Mouse (Mus musculus) megakaryocyte, embryonic 14.5 days (primary cell): Measurements from ENCODE around the gene Chrd. TPM values are rescaled to one million over a fixed set of nuclear protein-coding genes. Genes with fewer than 3 reads are reported as not detected.

ENCODE experiments used
- H3K27me3 ChIP-seq: replicated peaks from 2 replicates; pipeline ENCODE3; 2012; ENCODE audit warnings: inconsistent platforms
- H3K36me3 ChIP-seq: replicated peaks from 2 replicates; pipeline ENCODE3; 2012; ENCODE audit warnings: low read length, inconsistent platforms, mixed read lengths
- H3K4me1 ChIP-seq: 2 replicates; pipeline ENCODE4 v1.6.1; 2012; ENCODE audit warnings: inconsistent platforms
- H3K4me3 ChIP-seq: replicated peaks from 2 replicates; pipeline ENCODE3; 2012; ENCODE audit warnings: moderate library complexity, mild to moderate bottlenecking, inconsistent platforms
- H3K9me3 ChIP-seq: 2 replicates; pipeline ENCODE4 v1.6.1; 2012; ENCODE audit warnings: inconsistent platforms
- FLI1 ChIP-seq: IDR thresholded peaks from 2 replicates; pipeline ENCODE4 v1.6.1; 2012; ENCODE audit warnings: low read length, inconsistent platforms, mixed read lengths
- GATA1 ChIP-seq: IDR thresholded peaks from 3 replicates; pipeline ENCODE4 v1.6.1; 2012; ENCODE audit warnings: mixed read lengths, low read length, inconsistent platforms, borderline replicate concordance
- polyA plus RNA-seq: library from polyadenylated mRNA; stranded (reverse); fragments of >175 nt; gene quantifications from 2 replicates; pipeline ENCODE4 v1.2.3, GENCODE M21; 2012; ENCODE audit warnings: low replicate concordance; ENCODE audit not compliant: insufficient read depth

The Chrd gene
- polyA plus RNA-seq, 1 experiment, result not detected

DNA sequence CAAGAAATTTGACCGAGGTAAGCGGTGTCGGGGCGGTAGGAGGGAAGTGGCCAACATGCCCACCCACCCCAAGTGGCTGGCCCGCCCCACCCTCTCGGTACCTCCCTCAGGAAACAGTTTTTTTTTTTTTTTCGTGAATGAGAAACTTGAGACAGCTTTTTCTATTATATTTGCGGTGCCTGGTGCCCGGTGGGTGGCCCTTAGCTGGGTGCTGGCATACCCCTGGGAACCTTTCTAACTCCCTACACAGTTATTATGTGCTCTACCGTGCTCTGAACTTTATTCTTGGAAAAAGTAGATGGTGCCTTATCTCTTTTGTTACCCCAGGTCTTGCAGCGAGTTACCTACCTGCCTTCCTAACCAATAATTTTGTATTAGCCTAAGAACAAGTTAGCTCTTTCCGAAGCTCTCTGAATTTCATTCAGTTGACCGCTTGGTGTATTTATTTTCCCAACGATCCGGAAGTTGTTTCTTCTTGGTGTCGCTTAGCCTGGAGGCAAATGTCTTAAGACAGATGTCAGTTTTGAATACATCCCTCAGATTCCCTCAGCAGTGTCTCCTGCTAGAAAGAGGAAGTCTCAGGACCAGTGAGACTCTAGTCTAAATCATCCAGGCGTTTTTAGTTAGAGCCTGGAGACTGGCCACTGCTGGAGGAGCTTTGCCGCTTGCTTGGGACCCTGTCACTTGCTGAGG lies 14.8 kb upstream of the Chrd start:
- TF ChIP-seq FLI1 (no peak), GATA1 (no peak)
- Histone ChIP-seq H3K27me3 (peaks cover 25% of the 10 kb centered on the region), H3K4me3 (peak overlapping the region; percentile 94), H3K4me1 (peaks cover 37% of the 10 kb centered on the region), H3K9me3 (no peaks in the 10 kb centered on the region), H3K36me3 (peaks cover 33% of the 10 kb centered on the region)

DNA sequence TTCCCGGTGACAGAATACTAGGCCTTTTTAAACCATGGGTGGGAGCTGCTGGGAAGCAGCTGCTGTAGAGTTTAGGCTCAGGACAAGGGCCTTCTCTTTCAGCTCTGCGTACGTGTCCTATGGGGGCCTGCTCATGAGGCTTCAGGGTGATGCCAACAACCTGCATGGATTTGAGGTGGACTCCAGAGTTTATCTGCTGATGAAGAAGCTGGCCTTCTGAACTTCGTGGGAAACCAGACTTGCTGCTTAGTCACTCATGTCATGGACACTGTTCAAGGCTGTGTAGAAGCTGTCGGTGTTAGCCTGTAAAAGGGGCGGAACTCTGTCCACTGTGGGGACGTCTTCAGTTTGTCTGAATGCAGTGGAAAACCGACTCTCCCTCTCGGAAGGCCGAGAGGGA lies 11.1 kb upstream of the Chrd start:
- Histone ChIP-seq H3K27me3 (peaks cover 15% of the 10 kb centered on the region), H3K4me3 (no peak overlapping the region), H3K4me1 (peaks cover 20% of the 10 kb centered on the region), H3K9me3 (no peaks in the 10 kb centered on the region), H3K36me3 (peaks cover 35% of the 10 kb centered on the region)
- no peak for TF ChIP-seq FLI1
- no peak for TF ChIP-seq GATA1

DNA sequence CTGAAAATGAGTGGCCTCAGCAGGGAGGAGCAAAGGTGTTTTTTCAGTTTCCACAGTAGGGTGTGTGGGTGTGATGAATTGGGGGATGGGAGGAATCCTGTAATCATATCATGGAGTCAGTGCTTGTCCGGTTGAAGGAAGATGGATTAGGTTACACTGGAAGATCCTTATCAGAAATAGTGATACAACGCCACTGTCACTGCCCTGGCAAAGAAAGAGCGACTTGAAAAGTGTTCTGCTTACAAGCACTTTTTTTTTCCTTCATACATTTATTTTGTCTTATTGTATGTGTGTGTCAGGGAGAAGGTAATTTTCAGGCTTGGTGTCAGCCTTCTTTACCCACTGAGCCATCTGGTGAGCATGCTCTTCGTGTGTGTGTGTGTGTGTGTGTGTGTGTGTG lies 10.2 kb upstream of the Chrd start:
- no peak overlapping the region for H3K4me3 ChIP-seq
- H3K4me1 ChIP-seq, result peaks cover 14% of the 10 kb centered on the region
- TF ChIP-seq GATA1 (no peak), FLI1 (no peak)
- peaks cover 20% of the 10 kb centered on the region for H3K27me3 ChIP-seq
- H3K36me3 ChIP-seq, result peaks cover 35% of the 10 kb centered on the region
- H3K9me3 ChIP-seq, result no peaks in the 10 kb centered on the region

- Histone ChIP-seq H3K4me3 (no peak overlapping the region), H3K9me3 (no peaks in the 10 kb centered on the region), H3K4me1 (peaks cover 14% of the 10 kb centered on the region), H3K27me3 (peaks cover 22% of the 10 kb centered on the region), H3K36me3 (peaks cover 35% of the 10 kb centered on the region)
- TF ChIP-seq GATA1, result no peak
- no peak for TF ChIP-seq FLI1
These were observed 9.7 kb upstream of the Chrd start for GRCm38 (mm10) chr16:20723247-20723646.

GRCm38 (mm10) chr16:20724338-20724748 lies 8.6 kb upstream of the Chrd start:
- Histone ChIP-seq H3K27me3 (peaks cover 33% of the 10 kb centered on the region), H3K4me3 (no peak overlapping the region), H3K36me3 (peaks cover 35% of the 10 kb centered on the region), H3K4me1 (peaks cover 8% of the 10 kb centered on the region), H3K9me3 (no peaks in the 10 kb centered on the region)
- TF ChIP-seq FLI1 (no peak), GATA1 (no peak)

DNA sequence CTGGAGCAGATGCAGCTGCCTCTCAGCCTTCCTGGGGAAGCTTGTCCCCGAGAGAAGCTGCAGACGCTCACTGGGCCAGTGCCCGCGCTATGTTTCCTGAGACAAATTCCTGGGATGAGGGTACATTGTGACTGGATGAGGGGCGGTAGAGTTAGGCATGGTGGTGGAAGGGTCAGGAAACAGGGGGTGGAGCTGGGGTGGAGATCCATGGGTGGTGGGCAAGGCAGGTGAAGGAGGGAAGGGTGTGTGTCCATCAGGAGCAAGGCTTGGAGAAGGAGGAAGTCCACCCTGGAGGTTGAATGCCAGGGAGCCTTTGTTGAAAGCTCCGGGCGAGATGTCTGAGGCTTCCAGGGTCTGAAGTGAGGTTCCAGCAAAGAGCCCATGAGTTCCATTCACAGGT lies 7.6 kb upstream of the Chrd start:
- H3K9me3 ChIP-seq, result no peaks in the 10 kb centered on the region
- peaks cover 10% of the 10 kb centered on the region for H3K4me1 ChIP-seq
- TF ChIP-seq GATA1 (no peak), FLI1 (no peak)
- peaks cover 27% of the 10 kb centered on the region for H3K36me3 ChIP-seq
- no peak overlapping the region for H3K4me3 ChIP-seq
- peaks cover 42% of the 10 kb centered on the region for H3K27me3 ChIP-seq

DNA sequence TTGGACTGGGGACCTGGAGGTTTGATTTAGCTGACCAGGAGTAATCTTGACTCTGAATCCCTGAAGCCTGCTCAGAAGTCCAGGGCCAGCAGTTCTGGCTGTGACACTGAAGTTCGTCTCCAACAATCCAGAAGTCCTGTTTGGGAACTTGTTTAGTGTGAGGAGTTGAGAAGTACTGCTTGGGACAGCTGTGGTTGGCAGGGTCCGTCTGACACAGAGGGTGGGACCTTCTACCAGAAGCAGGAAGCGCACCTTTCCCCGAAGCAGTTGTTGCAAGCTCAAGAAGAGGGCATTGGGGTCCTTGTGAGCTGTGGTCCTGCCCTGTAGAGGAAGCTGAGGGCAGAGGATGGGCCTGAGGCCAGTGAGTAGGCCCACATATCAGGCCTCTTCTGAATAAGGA lies 7.2 kb upstream of the Chrd start:
- TF ChIP-seq GATA1 (no peak), FLI1 (no peak)
- no peak overlapping the region for H3K4me3 ChIP-seq
- H3K27me3 ChIP-seq, result peaks cover 46% of the 10 kb centered on the region

DNA sequence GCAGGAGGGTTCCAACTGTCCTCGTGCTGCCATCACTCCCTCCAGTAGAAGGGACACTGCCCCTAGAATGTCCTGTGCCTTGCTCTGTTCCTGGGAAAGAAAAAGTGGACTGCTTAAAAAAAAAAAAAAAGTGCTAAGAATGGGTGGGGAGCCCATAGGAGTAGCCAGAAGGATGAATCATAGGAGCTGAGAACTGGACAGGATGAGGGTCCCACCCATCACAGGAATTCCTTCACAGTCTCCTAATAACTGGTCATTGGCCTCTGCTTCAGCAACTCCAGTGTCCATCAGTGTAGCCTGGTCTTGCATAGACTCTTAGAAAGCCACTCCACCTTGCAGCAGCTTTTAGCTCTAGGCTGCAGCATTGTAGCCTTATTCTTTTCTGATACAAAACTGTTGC lies 6.5 kb upstream of the Chrd start:
- TF ChIP-seq GATA1 (no peak), FLI1 (no peak)
- Histone ChIP-seq H3K4me3 (no peak overlapping the region), H3K27me3 (peaks cover 51% of the 10 kb centered on the region), H3K9me3 (no peaks in the 10 kb centered on the region), H3K4me1 (peaks cover 12% of the 10 kb centered on the region), H3K36me3 (peaks cover 18% of the 10 kb centered on the region)

More for the DNA sequence above, 7.2 kb upstream of the Chrd start:
- Histone ChIP-seq H3K36me3 (peaks cover 23% of the 10 kb centered on the region), H3K9me3 (no peaks in the 10 kb centered on the region), H3K4me1 (peaks cover 12% of the 10 kb centered on the region)

- Histone ChIP-seq H3K9me3 (peaks cover 3% of the 10 kb centered on the region; the same call in 1 of the 2 replicates), H3K4me3 (no peak overlapping the region), H3K27me3 (peaks cover 88% of the 10 kb centered on the region), H3K4me1 (peaks cover 30% of the 10 kb centered on the region), H3K36me3 (no peaks in the 10 kb centered on the region)
- TF ChIP-seq FLI1 (no peak), GATA1 (no peak)
These were observed 2.6 kb upstream of the Chrd start for GRCm38 (mm10) chr16:20730293-20730711.

DNA sequence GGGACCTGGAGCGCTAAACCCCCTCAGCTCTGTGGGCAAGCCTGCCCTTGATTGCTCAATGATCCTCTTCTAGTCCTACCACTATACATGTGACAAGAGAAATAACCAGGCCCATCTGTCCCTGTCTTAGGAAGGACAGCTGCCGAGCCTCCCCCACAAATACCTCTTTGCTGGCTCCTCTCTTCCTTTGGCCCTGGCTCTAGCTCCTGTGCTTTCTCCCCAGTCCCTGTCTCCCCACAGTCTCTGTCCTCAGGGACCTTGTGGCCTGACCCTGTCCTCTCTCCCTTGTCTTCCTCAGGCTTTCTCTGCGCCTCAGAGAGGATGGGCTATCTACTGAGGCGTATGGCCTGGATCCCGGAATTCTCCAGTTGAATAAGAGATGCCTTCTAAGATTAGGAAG lies 1.2 kb upstream of the Chrd start:
- Histone ChIP-seq H3K36me3 (no peaks in the 10 kb centered on the region), H3K9me3 (peaks cover 7% of the 10 kb centered on the region; the same call in 1 of the 2 replicates), H3K27me3 (peaks cover 89% of the 10 kb centered on the region), H3K4me1 (peaks cover 30% of the 10 kb centered on the region), H3K4me3 (no peak overlapping the region)
- no peak for TF ChIP-seq FLI1
- no peak for TF ChIP-seq GATA1
